Mouse (Mus musculus) hindbrain, embryonic 14.5 days (tissue): Measurements from ENCODE around the gene Phactr1. TPM values are rescaled to one million over a fixed set of nuclear protein-coding genes. Genes with fewer than 3 reads are reported as not detected.

Source experiments
- ATAC-seq: fragments of 200-750 bp; cut with Nextera tagmentation; 2 replicates; pipeline ENCODE4 v1.8.0; 2017; ENCODE audit warnings: moderate number of reproducible peaks, mild to moderate bottlenecking, moderate TSS enrichment, moderate library complexity; ENCODE audit not compliant: low FRiP score
- DNase-seq: peaks from one replicate; pipeline ENCODE4 v3.0.0-alpha.2; 2015; ENCODE audit warnings: low spot score
- H3K27ac ChIP-seq: fragments of 300-500 bp; sonication (generic); 2 replicates; pipeline ENCODE4 v1.5.1; 2014; ENCODE audit warnings: mild to moderate bottlenecking, moderate library complexity
- H3K27me3 ChIP-seq: fragments of 300-500 bp; sonication (generic); 2 replicates; pipeline ENCODE4 v1.6.1; 2014; ENCODE audit warnings: mild to moderate bottlenecking, low read length, mixed read lengths; ENCODE audit not compliant: control insufficient read depth, insufficient read depth
- H3K36me3 ChIP-seq: fragments of 300-500 bp; sonication (generic); replicated peaks from 2 replicates; pipeline ENCODE4 v1.6.1; 2014; ENCODE audit not compliant: control insufficient read depth, insufficient read depth
- H3K4me1 ChIP-seq: fragments of 300-500 bp; sonication (generic); replicated peaks from 2 replicates; pipeline ENCODE4 v1.6.1; 2014; ENCODE audit warnings: antibody characterized with exemption, low read length, mixed read lengths; ENCODE audit not compliant: control insufficient read depth, insufficient read depth
- H3K4me2 ChIP-seq: fragments of 300-500 bp; sonication (generic); replicated peaks from 2 replicates; pipeline ENCODE4 v1.6.1; 2014; ENCODE audit warnings: mild to moderate bottlenecking, moderate library complexity
- H3K4me3 ChIP-seq: fragments of 300-500 bp; sonication (generic); replicated peaks from 2 replicates; pipeline ENCODE4 v1.5.1; 2014; ENCODE audit warnings: mild to moderate bottlenecking, low read length
- H3K9ac ChIP-seq: fragments of 300-500 bp; sonication (generic); 2 replicates; pipeline ENCODE4 v1.6.1; 2014
- H3K9me3 ChIP-seq: fragments of 300-500 bp; sonication (generic); 2 replicates; pipeline ENCODE4 v1.6.1; 2016; ENCODE audit warnings: low read length; ENCODE audit not compliant: control insufficient read depth
- WGBS: fragments of 180-500 bp; shearing (Covaris S2); extraction: QIAGEN DNeasy Blood & Tissue Kit; methylation state at CpG from one replicate; pipeline ENCODE4 v1.1.7; 2014; 5-methylcytosine and 5-hydroxymethylcytosine counted together
- polyA plus RNA-seq: library from polyadenylated mRNA; unstranded; fragments of >200 nt; fragmentation: Nextera tagmentation; extraction: Ambion mirVana; gene quantifications from 2 replicates; pipeline ENCODE4 v1.2.1, GENCODE M21; 2014

The Phactr1 gene
- polyA plus RNA-seq, 1 experiment from 2014 or later: 56.6 TPM

- DNase-seq: no peak
- Histone ChIP-seq H3K27me3 (no peaks in the 10 kb centered on the region), H3K36me3 (no peaks in the 10 kb centered on the region), H3K4me3 (no peak overlapping the region), H3K4me2 (no peak overlapping the region), H3K27ac (no peak overlapping the region), H3K4me1 (0 out of 2 replicates have a peak, but pooled peaks cover 7% of the 10 kb centered on the region), H3K9ac (no peak overlapping the region), H3K9me3 (no peaks in the 10 kb centered on the region)
- no peak for ATAC-seq
- 89% methylated on average over 13 of the region's 13 CpGs for WGBS
Measured at GRCm38 (mm10) chr13:42789221-42789620, 108.8 kb downstream of the Phactr1 start.

GRCm38 (mm10) chr13:42792279-42792678, 111.9 kb downstream of the Phactr1 start:
- Histone ChIP-seq H3K27me3 (no peaks in the 10 kb centered on the region), H3K36me3 (no peaks in the 10 kb centered on the region), H3K27ac (0 out of 2 replicates have a peak overlapping the region, but pooled peaks have one; percentile 44), H3K4me2 (peak overlapping the region; percentile 42), H3K4me1 (0 out of 2 replicates have a peak, but pooled peaks cover 7% of the 10 kb centered on the region), H3K9me3 (no peaks in the 10 kb centered on the region), H3K9ac (peak overlapping the region; percentile 42), H3K4me3 (peak overlapping the region; percentile 9; the same call in 1 of the 2 replicates)
- ATAC-seq (no peak), DNase-seq (peak; percentile 51)
- WGBS: 28% methylated on average over 8 of the region's 8 CpGs

- no peaks in the 10 kb centered on the region for H3K27me3 ChIP-seq
- H3K9ac ChIP-seq: no peak overlapping the region
- H3K9me3 ChIP-seq: no peaks in the 10 kb centered on the region
- H3K27ac ChIP-seq: no peak overlapping the region
- no peaks in the 10 kb centered on the region for H3K36me3 ChIP-seq
- DNase-seq (no peak), ATAC-seq (no peak)
- 86% methylated on average over 6 of the region's 6 CpGs for WGBS
- no peak overlapping the region for H3K4me3 ChIP-seq
- H3K4me1 ChIP-seq: no peaks in the 10 kb centered on the region
- no peak overlapping the region for H3K4me2 ChIP-seq
Measured at GRCm38 (mm10) chr13:42800523-42800922, 120.1 kb downstream of the Phactr1 start.

- Histone ChIP-seq H3K27me3 (no peaks in the 10 kb centered on the region), H3K4me2 (no peak overlapping the region), H3K36me3 (no peaks in the 10 kb centered on the region), H3K4me3 (no peak overlapping the region), H3K27ac (no peak overlapping the region), H3K9ac (no peak overlapping the region), H3K9me3 (no peaks in the 10 kb centered on the region), H3K4me1 (no peaks in the 10 kb centered on the region)
- no peak for ATAC-seq
- no peak for DNase-seq
- WGBS: 29% methylated on average over 9 of the region's 9 CpGs
Measured at GRCm38 (mm10) chr13:42804314-42804713, 123.9 kb downstream of the Phactr1 start.

GRCm38 (mm10) chr13:42812762-42813161, 132.3 kb downstream of the Phactr1 start:
- Histone ChIP-seq H3K27me3 (no peaks in the 10 kb centered on the region), H3K36me3 (no peaks in the 10 kb centered on the region), H3K27ac (no peak overlapping the region), H3K4me2 (peak overlapping the region; percentile 36), H3K4me3 (no peak overlapping the region), H3K4me1 (peaks cover 13% of the 10 kb centered on the region), H3K9ac (no peak overlapping the region), H3K9me3 (no peaks in the 10 kb centered on the region)
- DNase-seq (peak; percentile 53), ATAC-seq (peak; percentile 87)
- WGBS: 13% methylated on average over 7 of the region's 7 CpGs

- Histone ChIP-seq H3K9me3 (no peaks in the 10 kb centered on the region), H3K27ac (no peak overlapping the region), H3K36me3 (no peaks in the 10 kb centered on the region), H3K27me3 (no peaks in the 10 kb centered on the region), H3K9ac (no peak overlapping the region), H3K4me1 (peaks cover 6% of the 10 kb centered on the region), H3K4me3 (no peak overlapping the region), H3K4me2 (no peak overlapping the region)
- 51% methylated on average over 10 of the region's 10 CpGs for WGBS
- DNase-seq (peak; percentile 69), ATAC-seq (no peak)
Measured at GRCm38 (mm10) chr13:42818378-42818777, 138.0 kb downstream of the Phactr1 start.

GRCm38 (mm10) chr13:42820513-42820912, 140.1 kb downstream of the Phactr1 start:
- H3K27ac ChIP-seq: no peak overlapping the region
- H3K4me2 ChIP-seq: no peak overlapping the region
- 46% methylated on average over 9 of the region's 9 CpGs for WGBS
- no peaks in the 10 kb centered on the region; the same call in 1 of the 2 replicates for H3K4me1 ChIP-seq
- no peak overlapping the region for H3K4me3 ChIP-seq
- H3K36me3 ChIP-seq: no peaks in the 10 kb centered on the region
- no peak overlapping the region for H3K9ac ChIP-seq
- H3K9me3 ChIP-seq: no peaks in the 10 kb centered on the region
- H3K27me3 ChIP-seq: no peaks in the 10 kb centered on the region
- ATAC-seq: peak; percentile 51; the same call in 1 of the 2 replicates
- no peak for DNase-seq

GRCm38 (mm10) chr13:42821426-42822106, 141.1 kb downstream of the Phactr1 start:
- H3K27ac ChIP-seq: no peak overlapping the region
- WGBS: 43% methylated on average over 15 of the region's 15 CpGs
- H3K36me3 ChIP-seq: no peaks in the 10 kb centered on the region
- no peak overlapping the region for H3K4me3 ChIP-seq
- DNase-seq (no peak), ATAC-seq (no peak)
- no peaks in the 10 kb centered on the region; the same call in 1 of the 2 replicates for H3K4me1 ChIP-seq
- H3K4me2 ChIP-seq: no peak overlapping the region
- no peaks in the 10 kb centered on the region for H3K9me3 ChIP-seq
- H3K9ac ChIP-seq: no peak overlapping the region
- H3K27me3 ChIP-seq: no peaks in the 10 kb centered on the region

- Histone ChIP-seq H3K4me3 (no peak overlapping the region), H3K9me3 (no peaks in the 10 kb centered on the region), H3K4me1 (no peaks in the 10 kb centered on the region; the same call in 1 of the 2 replicates), H3K27ac (no peak overlapping the region), H3K4me2 (no peak overlapping the region), H3K9ac (no peak overlapping the region), H3K36me3 (no peaks in the 10 kb centered on the region), H3K27me3 (no peaks in the 10 kb centered on the region)
- WGBS: 20% methylated on average over 10 of the region's 10 CpGs
- peak; percentile 93 for DNase-seq
- peak; percentile 63; the same call in 1 of the 2 replicates for ATAC-seq
Measured at GRCm38 (mm10) chr13:42822545-42822944, 142.1 kb downstream of the Phactr1 start.
